Mouse (Mus musculus) lung, postnatal 4 days (tissue): ENCODE measurements around the gene Il21r.

Source experiments
- DNase-seq, 2 experiments: peaks; one replicate each; pipeline ENCODE4 v3.0.0; 2021

Gene Il21r

GRCm38 (mm10) chr7:125645413-125645812, 42.2 kb downstream of the Il21r start:
- DNase-seq, result no peak

GRCm38 (mm10) chr7:125649013-125649412, 45.8 kb downstream of the Il21r start:
- DNase-seq, result no peak

- no peak for DNase-seq
Observed at GRCm38 (mm10) chr7:125657511-125657910, 54.3 kb downstream of the Il21r start.

- DNase-seq, result no peak
Observed at GRCm38 (mm10) chr7:125663654-125664053, 60.4 kb downstream of the Il21r start.

- no peak for DNase-seq
Observed at GRCm38 (mm10) chr7:125670865-125671264, 67.6 kb downstream of the Il21r start.

GRCm38 (mm10) chr7:125671396-125671795, 68.2 kb downstream of the Il21r start:
- no peak for DNase-seq

- DNase-seq, result peak in 1 of 2 experiments; percentile 56
Observed at GRCm38 (mm10) chr7:125674916-125675315, 71.7 kb downstream of the Il21r start.

GRCm38 (mm10) chr7:125678756-125679155, 75.5 kb downstream of the Il21r start:
- DNase-seq, result peak in 1 of 2 experiments; percentile 34

- no peak for DNase-seq
Observed at GRCm38 (mm10) chr7:125679936-125680335, 76.7 kb downstream of the Il21r start.
